Mouse (Mus musculus): ENCODE data around the gene Pabpc4. TPM values are rescaled to one million over a fixed set of nuclear protein-coding genes. Genes with fewer than 3 reads are reported as not detected.

Gene Pabpc4
- polyA plus RNA-seq, 1 experiment from 2014 or later: 36.2 TPM

DNA sequence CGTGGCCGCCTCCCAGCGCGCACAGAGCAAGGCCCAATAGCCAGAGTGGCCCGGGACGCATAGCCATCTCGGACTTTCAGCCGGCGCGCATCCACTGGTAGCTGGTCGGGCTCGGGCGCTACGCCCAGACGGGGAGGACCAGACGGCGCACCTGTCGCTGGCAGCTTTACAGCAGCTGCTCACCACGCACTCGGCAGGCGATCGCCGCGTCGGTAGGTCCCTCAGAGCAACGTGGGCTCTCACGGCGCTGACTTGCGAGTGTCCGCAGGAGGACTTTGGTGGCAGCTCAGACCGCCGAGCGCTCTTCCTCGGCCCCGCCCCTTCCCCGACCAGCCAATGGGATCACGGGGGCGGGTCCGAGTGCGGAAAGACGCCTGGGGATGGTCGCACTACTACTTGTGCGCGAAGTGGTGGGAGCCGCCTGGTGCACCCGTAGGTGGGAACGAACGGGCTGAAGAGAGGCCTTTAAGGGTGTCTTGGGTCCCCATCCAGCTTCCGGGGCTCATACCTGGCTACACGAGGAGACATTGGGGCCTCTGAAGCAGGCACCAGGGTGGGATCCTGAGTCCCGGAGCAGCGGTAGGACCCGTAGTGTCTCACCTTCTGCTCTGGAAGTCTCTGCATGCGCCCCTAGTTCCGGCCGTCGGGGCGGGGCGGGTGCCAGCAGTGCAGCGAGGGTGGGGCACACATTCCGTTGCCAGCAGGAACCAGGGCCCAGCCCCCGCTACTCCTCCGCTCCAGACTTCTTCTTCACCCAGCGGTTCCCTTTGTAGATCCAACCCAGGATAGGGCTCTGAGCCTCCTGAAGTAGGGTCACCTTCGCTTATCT, 80.7 kb downstream of the Pabpc4 start, which contains the start of gene Bmp8a:
TSS of gene Bmp8a (minus strand) at position 611 of the 829 bp plus-strand sequence.
- H3K4me3 ChIP-seq: peak within 1 kb of the TSS; percentile 66
- peak; percentile 85 for DNase-seq (ENCODE audit: low spot score)
- peaks cover 7% of the 10 kb centered on the region for H3K36me3 ChIP-seq
- no peaks in the 10 kb centered on the region for H3K9me3 ChIP-seq
- peaks cover 56% of the 10 kb centered on the region for H3K27me3 ChIP-seq (ENCODE audit: insufficient read depth, poor library complexity, severe bottlenecking)
- H3K4me1 ChIP-seq (replicated peaks): peaks cover 17% of the 10 kb centered on the region
- H3K27ac ChIP-seq: no peak within 1 kb of the TSS
- WGBS: under 1% methylated on average over 65 of the region's 65 CpGs

DNA sequence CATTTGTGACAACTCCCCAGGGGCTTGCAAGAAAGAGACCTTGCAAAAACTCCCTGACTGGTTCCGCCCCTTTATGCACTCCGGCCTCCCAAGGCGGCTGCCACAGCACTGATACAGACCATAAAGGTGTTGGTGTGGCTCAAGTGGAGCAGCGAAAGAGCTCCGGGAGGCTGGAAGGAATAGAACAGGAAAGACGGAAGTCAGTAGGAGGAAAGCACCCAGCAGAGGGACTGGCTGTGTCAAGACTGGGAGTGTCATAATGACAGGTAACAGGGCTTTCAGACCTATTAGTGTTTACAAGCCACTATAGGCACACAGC, 81.3 kb downstream of the Pabpc4 start:
- DNase-seq (ENCODE audit: low spot score): no peak
- Histone ChIP-seq H3K4me1 (replicated peaks) (peaks cover 17% of the 10 kb centered on the region), H3K27me3 (ENCODE audit: insufficient read depth, poor library complexity, severe bottlenecking) (peaks cover 56% of the 10 kb centered on the region), H3K4me3 (peak overlapping the region; percentile 66), H3K9me3 (no peaks in the 10 kb centered on the region), H3K27ac (no peak overlapping the region), H3K36me3 (peaks cover 13% of the 10 kb centered on the region)
- WGBS: 9% methylated on average over 6 of the region's 6 CpGs

Other genes with a start within 250 kb of the Pabpc4 start
- 22.7 and 25.0 TPM in 2 replicates for gene Trit1, start 245.8 kb upstream of the Pabpc4 start, polyA plus RNA-seq (2016; fragmentation: Nextera tagmentation; extraction: Ambion mirVana)
- gene Bmp8b, start 157.2 kb upstream of the Pabpc4 start, polyA plus RNA-seq (2016; fragmentation: Nextera tagmentation; extraction: Ambion mirVana): 0.25 and 0.60 TPM in 2 replicates
- not detected in 2 replicates for gene Oxct2b, start 146.1 kb upstream of the Pabpc4 start, polyA plus RNA-seq (2016; fragmentation: Nextera tagmentation; extraction: Ambion mirVana)
- 114 and 127 TPM in 2 replicates for gene Ppie, start 122.4 kb upstream of the Pabpc4 start, polyA plus RNA-seq (2016; fragmentation: Nextera tagmentation; extraction: Ambion mirVana)
- 0.41 and 0.52 TPM in 2 replicates for gene Hpcal4, start 79.1 kb upstream of the Pabpc4 start, polyA plus RNA-seq (2016; fragmentation: Nextera tagmentation; extraction: Ambion mirVana)
- gene Nt5c1a, start 60.8 kb upstream of the Pabpc4 start, polyA plus RNA-seq (2016; fragmentation: Nextera tagmentation; extraction: Ambion mirVana): not detected in 2 replicates
- 11.5 and 21.7 TPM in 2 replicates for gene Heyl, start 28.8 kb upstream of the Pabpc4 start, polyA plus RNA-seq (2016; fragmentation: Nextera tagmentation; extraction: Ambion mirVana)
- not detected in 2 replicates for gene Oxct2a, start 61.3 kb downstream of the Pabpc4 start, polyA plus RNA-seq (2016; fragmentation: Nextera tagmentation; extraction: Ambion mirVana)
- 0.08 and 0.19 TPM in 2 replicates for gene Bmp8a, start 80.9 kb downstream of the Pabpc4 start, polyA plus RNA-seq (2016; fragmentation: Nextera tagmentation; extraction: Ambion mirVana)

Data from hindbrain, embryonic 10.5 days (tissue).